Mouse (Mus musculus) liver, adult 2 months (tissue): ENCODE results near the gene Prkch. TPM values are rescaled to one million over a fixed set of nuclear protein-coding genes. Genes with fewer than 3 reads are reported as not detected.

Experiments used
- DNase-seq: peaks from one replicate; pipeline ENCODE4 v3.0.0-alpha.2; 2011; ENCODE audit warnings: low read depth, low spot score; ENCODE audit errors: extremely low read depth
- H3K27ac ChIP-seq: fragments of 200-500 bp; replicated peaks from 2 replicates; pipeline ENCODE4 v1.5.1; 2012; ENCODE audit warnings: low read depth, mild to moderate bottlenecking, control low read depth, inconsistent platforms, low read length; ENCODE audit not compliant: insufficient read depth
- H3K27me3 ChIP-seq: fragments of 200-500 bp; 2 replicates; pipeline ENCODE4 v1.6.1; 2012; ENCODE audit warnings: mild to moderate bottlenecking, moderate library complexity, low read length, inconsistent platforms; ENCODE audit not compliant: control insufficient read depth, insufficient read depth
- H3K36me3 ChIP-seq: fragments of 200-500 bp; 2 replicates; pipeline ENCODE4 v1.6.1; 2012; ENCODE audit warnings: low read length, inconsistent platforms; ENCODE audit not compliant: control insufficient read depth, insufficient read depth
- H3K4me1 ChIP-seq: fragments of 200-500 bp; 2 replicates; pipeline ENCODE4 v1.6.1; 2011; ENCODE audit warnings: low read length; ENCODE audit not compliant: control insufficient read depth, insufficient read depth
- H3K4me3 ChIP-seq: fragments of 200-500 bp; 2 replicates; pipeline ENCODE4 v1.5.1; 2011; ENCODE audit warnings: low read depth, mild to moderate bottlenecking, control low read depth, low read length, moderate library complexity; ENCODE audit not compliant: insufficient read depth
- H3K79me2 ChIP-seq: fragments of 200-500 bp; 2 replicates; pipeline ENCODE4 v1.6.1; 2012; ENCODE audit warnings: inconsistent platforms, mild to moderate bottlenecking, low read length, moderate library complexity; ENCODE audit not compliant: control insufficient read depth, insufficient read depth
- H3K9ac ChIP-seq: fragments of 200-500 bp; 2 replicates; pipeline ENCODE4 v1.6.1; 2012; ENCODE audit warnings: low read depth, mild to moderate bottlenecking, control low read depth, inconsistent platforms, low read length
- CTCF ChIP-seq: fragments of 200-500 bp; IDR thresholded peaks from 2 replicates; pipeline ENCODE4 v1.5.1; 2011; ENCODE audit warnings: low read depth, low read length, control low read depth
- POLR2A ChIP-seq: fragments of 200-500 bp; IDR thresholded peaks from 2 replicates; pipeline ENCODE4 v1.6.1; 2011; ENCODE audit warnings: low read length, control low read depth; ENCODE audit not compliant: insufficient read depth; ENCODE audit errors: extremely low read depth
- WGBS: fragments of 180-500 bp; shearing (Covaris S2); methylation state at CpG from one replicate; pipeline ENCODE4 v1.1.7; 2018; 5-methylcytosine and 5-hydroxymethylcytosine counted together
- polyA plus RNA-seq: library from polyadenylated mRNA; depleted of rRNA; stranded (reverse); fragments of >200 nt; gene quantifications from 2 replicates; pipeline ENCODE4 v1.2.3, GENCODE M21; 2012; rRNA removed
- total RNA-seq: library from RNA; depleted of rRNA; stranded (reverse); fragments of >200 nt; gene quantifications from 2 replicates; pipeline ENCODE4 v1.2.3, GENCODE M21; 2014; rRNA removed

The Prkch gene
- total and polyA plus RNA-seq, 2 experiments, result 1.5 to 5.3 TPM

- Histone ChIP-seq H3K4me1 (peaks cover 2% of the 10 kb centered on the region; the same call in 1 of the 2 replicates), H3K79me2 (no peaks in the 10 kb centered on the region), H3K4me3 (no peak overlapping the region), H3K27ac (no peak overlapping the region), H3K9ac (no peak overlapping the region), H3K27me3 (no peaks in the 10 kb centered on the region), H3K36me3 (no peaks in the 10 kb centered on the region)
- 86% methylated on average over 1 of the region's 1 CpGs for whole genome bisulfite sequencing
- DNase-seq, result no peak
- TF ChIP-seq CTCF, result no peak
- TF ChIP-seq POLR2A, result no peak
Observed at GRCm38 (mm10) chr12:73816866-73817265, 232.3 kb downstream of the Prkch start.

DNA sequence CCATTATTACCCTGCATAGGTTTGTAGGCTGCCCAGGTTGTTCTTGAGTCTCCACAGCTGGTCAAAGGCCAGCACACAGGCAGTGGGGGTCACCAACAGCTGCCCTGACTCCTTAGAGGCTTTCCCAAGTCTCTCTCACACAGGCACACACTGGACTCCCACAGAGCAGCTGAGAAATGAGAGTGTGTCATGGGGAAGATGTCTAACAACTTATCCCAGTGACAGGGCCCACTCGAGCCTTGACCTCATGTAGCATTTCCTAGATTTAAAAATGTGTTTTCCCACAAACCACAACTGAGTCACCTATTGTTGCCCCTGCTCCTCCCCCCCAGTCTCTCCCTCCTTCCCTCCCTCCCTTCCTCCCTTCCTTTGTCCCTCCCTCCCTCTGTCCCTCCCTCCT, 234.2 kb downstream of the Prkch start:
- H3K4me3 ChIP-seq, result no peak overlapping the region
- H3K27ac ChIP-seq, result no peak overlapping the region
- no peaks in the 10 kb centered on the region for H3K79me2 ChIP-seq
- TF ChIP-seq CTCF (no peak), POLR2A (no peak)
- no peaks in the 10 kb centered on the region for H3K27me3 ChIP-seq
- no peak for DNase-seq
- no peaks in the 10 kb centered on the region for H3K4me1 ChIP-seq
- 77% methylated on average over 1 of the region's 1 CpGs for WGBS
- no peak overlapping the region for H3K9ac ChIP-seq
- H3K36me3 ChIP-seq, result no peaks in the 10 kb centered on the region

DNA sequence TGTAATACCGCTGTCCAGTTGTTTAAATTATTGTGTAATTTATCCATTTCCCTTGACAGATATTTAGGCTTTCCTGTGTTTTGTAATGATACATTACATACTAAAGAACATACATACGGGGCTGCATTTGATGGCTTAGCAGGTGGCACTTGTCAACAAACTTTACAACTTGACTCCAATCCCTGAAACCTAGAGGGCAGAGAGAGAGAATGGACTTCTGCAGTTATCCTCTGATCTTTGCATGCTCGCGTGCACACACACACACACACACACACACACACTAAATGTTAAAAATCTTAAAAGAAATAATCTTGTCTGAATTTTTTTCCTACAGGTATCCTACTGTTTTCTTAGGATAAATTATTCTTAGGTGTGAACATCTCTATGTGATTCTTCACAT, 236.6 kb downstream of the Prkch start:
- Histone ChIP-seq H3K36me3 (no peaks in the 10 kb centered on the region), H3K4me3 (no peak overlapping the region), H3K27me3 (no peaks in the 10 kb centered on the region), H3K9ac (no peak overlapping the region), H3K27ac (no peak overlapping the region), H3K79me2 (no peaks in the 10 kb centered on the region), H3K4me1 (no peaks in the 10 kb centered on the region)
- no peak for TF ChIP-seq POLR2A
- no peak for TF ChIP-seq CTCF
- WGBS, result 94% methylated on average over 4 of the region's 4 CpGs
- DNase-seq, result no peak

DNA sequence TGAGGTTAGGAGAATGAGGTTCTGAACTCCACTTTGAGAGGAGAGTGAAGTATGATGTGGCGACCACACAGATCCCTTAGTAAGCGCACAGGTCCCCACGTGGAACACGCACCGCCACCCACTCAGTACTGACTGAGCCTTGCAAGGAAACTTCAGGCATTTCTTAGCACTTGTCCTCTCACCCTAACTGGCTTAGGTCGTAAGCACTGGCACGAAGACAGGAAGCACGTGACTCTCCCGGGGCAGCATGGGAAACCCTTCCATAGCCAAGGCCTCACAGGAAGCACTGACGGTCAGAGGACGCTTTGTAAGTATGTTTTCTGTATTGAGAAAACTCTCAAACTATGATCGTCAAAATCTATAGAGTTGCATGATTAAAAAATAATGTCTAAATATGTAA, 237.7 kb downstream of the Prkch start:
- DNase-seq, result no peak
- no peaks in the 10 kb centered on the region for H3K36me3 ChIP-seq
- H3K9ac ChIP-seq, result no peak overlapping the region
- no peaks in the 10 kb centered on the region for H3K27me3 ChIP-seq
- no peaks in the 10 kb centered on the region for H3K4me1 ChIP-seq
- no peaks in the 10 kb centered on the region for H3K79me2 ChIP-seq
- TF ChIP-seq CTCF (no peak), POLR2A (no peak)
- no peak overlapping the region for H3K4me3 ChIP-seq
- H3K27ac ChIP-seq, result no peak overlapping the region
- 85% methylated on average over 12 of the region's 12 CpGs for WGBS

GRCm38 (mm10) chr12:73824828-73825227, 240.2 kb downstream of the Prkch start:
- Histone ChIP-seq H3K4me3 (no peak overlapping the region), H3K79me2 (no peaks in the 10 kb centered on the region), H3K27ac (no peak overlapping the region), H3K9ac (no peak overlapping the region), H3K27me3 (no peaks in the 10 kb centered on the region), H3K36me3 (no peaks in the 10 kb centered on the region), H3K4me1 (no peaks in the 10 kb centered on the region)
- WGBS, result 85% methylated on average over 1 of the region's 1 CpGs
- TF ChIP-seq CTCF (no peak), POLR2A (no peak)
- no peak for DNase-seq

Other genes starting within 250 kb of the Prkch start
- 18.9 and 24.4 TPM in 2 replicates for gene Tmem30b, start 38.4 kb upstream of the Prkch start, total RNA-seq
- 23.1 and 23.3 TPM in 2 replicates for gene Tmem30b, start 38.4 kb upstream of the Prkch start, polyA plus RNA-seq